Mouse (Mus musculus): ENCODE data around the gene Arhgef28. TPM values are rescaled to one million over a fixed set of nuclear protein-coding genes. Genes with fewer than 3 reads are reported as not detected.

Gene Arhgef28
- total RNA-seq, 2 experiments from 2014 or later, result not detected

DNA sequence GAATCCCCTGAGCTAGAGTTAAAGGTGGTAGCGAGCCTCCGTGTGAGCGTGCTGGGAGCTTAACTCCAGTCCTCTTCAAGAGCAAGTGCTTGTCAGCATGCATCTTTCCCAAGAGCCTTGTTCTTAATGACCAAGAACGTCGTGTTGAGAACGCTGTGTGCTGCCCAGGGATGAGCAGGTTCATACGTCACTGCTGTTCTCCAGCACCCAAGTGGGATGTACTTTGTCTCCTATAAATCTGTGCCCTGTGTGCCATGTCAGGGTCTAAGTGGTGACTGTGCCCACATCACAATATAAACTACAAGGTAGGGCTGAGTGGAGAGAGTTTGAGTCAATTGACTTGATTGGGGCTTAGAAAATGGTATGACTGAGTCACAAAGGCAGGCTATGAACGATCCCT, 207.1 kb downstream of the Arhgef28 start:
- no peak for ATAC-seq (replicated peaks; ENCODE audit: low FRiP score, poor library complexity, severe bottlenecking)

DNA sequence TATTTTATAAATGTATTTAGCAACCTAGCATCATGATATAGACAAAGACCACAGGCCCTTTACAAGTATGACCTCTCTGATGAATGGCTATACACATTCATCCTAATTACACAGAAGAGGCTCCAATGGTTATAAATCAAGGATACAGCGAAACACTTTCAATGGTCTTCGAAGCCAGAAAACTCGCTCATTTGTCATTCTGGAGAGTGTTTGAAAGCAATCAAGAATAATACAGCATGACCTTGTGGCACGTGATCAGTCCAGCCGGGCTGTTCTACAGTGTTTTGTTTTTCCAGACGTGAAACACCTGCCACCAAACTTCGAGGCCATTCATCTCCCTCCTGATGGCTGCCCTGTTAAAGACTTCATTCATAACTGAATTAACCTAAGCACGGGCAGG, 207.7 kb downstream of the Arhgef28 start:
- no peak for ATAC-seq (replicated peaks; ENCODE audit: low FRiP score, poor library complexity, severe bottlenecking)

DNA sequence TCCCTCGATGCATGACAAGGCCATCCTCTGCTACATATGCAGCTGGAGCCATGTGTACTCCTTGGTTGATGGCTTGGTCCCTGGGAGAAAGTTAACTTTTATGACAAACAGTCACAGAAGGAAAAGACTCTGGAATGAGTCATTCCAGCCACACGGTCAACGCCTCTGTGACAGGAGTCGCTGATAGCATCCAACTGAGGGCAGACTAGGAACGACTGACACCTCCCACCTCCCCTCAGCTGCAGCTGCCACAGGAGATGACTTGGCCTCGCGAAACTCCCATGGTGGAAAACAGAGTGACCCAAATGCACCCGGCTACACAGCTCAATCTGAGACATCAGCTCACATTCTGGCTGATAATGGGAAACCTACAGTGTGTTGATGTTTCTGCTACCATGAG, 215.3 kb downstream of the Arhgef28 start:
- no peak for ATAC-seq (replicated peaks; ENCODE audit: low FRiP score, poor library complexity, severe bottlenecking)

DNA sequence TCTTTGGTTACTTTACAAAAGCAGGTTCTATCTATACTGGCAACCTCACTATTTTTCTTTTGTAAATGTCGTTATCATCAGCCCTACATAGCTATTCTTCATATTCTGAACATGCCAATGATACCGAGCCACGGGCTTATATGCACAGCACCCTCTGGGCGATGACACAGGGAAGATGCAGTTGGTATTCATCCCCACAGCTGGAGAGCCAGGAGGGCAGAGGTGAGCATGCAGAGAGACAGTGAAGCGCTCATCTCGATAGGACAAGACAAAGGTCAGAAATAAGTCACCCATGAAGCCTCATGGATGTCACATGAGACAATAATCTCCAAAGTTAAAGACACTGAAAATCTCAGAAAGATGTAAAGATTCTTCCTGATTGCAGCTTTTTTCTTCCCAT, 217.4 kb downstream of the Arhgef28 start:
- ATAC-seq (replicated peaks; ENCODE audit: low FRiP score, poor library complexity, severe bottlenecking), result no peak

DNA sequence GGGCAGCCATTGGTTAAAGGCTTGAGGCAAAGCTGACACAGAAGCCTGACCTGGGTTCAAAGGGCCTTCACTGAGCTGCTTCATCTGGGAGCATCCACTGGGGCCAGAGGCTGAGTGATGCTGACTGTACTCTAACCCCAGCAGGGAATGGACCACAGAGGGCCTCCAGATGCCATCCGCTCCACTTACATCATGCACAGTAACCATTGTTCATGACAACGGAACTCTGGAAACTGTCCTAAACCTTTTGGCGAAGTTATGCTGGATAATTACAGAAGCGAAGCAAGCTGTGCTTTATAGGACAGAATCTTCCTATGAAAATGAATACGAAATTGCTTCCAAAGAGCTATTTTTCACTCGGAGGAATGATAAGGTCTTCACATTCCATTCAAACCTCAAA, 219.5 kb downstream of the Arhgef28 start:
- no peak for ATAC-seq (replicated peaks; ENCODE audit: low FRiP score, poor library complexity, severe bottlenecking)

DNA sequence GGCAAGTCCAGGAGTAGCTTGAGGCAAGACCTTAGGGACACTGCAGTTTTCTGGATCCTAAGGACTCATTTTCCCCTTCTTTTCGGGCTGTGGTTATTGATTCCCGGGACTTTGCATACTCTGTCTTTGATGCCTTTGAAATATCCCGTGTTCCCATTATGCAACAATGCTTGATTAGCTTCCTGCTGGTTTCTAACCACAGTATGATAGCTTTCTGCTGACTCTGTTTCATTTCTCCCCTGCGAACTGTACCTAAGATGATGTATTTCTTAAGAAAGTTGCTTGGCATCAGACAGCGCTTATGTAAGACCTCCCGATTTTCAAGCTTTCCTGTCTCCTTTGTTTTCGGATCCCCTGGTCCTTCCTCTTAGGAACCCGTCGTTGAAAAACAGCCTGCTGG, 229.1 kb downstream of the Arhgef28 start:
- ATAC-seq (replicated peaks; ENCODE audit: low FRiP score, poor library complexity, severe bottlenecking), result no peak

DNA sequence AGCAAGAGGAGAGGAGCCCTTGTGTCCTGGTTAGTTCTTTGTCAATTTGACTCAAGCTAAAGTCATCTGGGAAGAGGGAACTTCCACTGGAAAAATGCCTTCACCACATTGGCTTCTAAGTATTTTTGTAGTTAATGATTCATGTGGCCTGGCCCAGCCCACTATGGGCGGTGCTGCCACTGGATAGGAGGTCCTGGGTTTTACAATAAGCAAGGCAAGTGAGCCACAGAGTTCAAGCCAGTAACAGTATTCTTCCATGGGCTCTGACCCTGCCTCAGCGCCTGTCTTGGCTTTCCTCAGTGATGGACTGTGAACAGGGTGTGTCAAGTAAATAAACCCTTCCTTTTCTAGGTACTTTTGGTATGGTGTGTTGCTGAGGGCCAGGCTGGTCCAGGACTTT, 229.6 kb downstream of the Arhgef28 start:
- ATAC-seq (replicated peaks; ENCODE audit: low FRiP score, poor library complexity, severe bottlenecking), result no peak

DNA sequence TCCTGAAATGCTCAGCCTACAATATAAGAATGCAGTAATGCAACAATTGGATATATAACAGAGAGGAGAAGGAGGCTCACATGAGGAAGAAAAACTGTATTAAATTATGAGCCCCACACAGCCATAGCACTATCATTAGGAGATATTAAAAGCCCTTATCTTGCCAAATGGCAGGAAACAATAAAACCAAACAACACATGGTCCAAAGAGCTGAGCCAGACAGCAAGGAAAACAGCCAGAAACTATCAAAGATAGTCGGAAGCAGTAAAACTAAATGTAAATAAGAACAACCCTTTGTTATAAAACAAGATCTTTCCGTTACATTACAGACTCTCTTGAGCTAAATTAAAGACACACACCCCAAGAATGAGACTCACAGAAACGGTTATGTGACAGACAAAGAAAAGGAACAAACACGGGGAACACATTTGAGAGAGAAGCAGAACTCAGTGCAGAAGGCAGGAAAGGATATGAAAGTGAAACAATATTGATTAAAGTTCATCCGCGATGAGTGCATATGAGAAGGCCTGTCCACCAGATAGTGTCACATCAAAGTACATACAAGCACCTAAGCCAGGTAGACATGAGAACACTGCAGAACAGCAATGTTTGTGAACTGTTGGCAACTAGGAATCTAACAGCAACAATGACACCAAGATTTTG, 231.6 kb downstream of the Arhgef28 start:
- no peak for ATAC-seq (replicated peaks; ENCODE audit: low FRiP score, poor library complexity, severe bottlenecking)

DNA sequence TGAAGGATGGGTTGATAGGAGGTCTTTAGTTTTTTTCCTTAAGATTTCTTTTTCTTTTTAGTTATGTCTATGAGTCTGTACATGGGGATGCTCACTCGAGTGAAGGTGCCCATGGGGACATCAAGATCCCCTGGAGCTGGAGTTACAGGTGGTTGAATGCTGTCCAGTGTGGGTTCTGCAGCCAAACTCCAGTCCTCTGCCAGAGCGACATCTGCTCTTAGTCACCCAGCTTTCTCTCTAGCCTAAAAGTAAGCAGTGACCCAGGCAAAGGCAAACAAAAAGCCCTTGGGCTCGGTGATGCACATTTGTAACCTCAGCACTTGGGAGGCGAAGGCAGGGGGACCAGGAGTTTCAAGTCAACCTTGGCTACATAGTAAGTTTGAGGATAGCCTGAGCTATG, 232.3 kb downstream of the Arhgef28 start:
- ATAC-seq (replicated peaks; ENCODE audit: low FRiP score, poor library complexity, severe bottlenecking), result no peak

DNA sequence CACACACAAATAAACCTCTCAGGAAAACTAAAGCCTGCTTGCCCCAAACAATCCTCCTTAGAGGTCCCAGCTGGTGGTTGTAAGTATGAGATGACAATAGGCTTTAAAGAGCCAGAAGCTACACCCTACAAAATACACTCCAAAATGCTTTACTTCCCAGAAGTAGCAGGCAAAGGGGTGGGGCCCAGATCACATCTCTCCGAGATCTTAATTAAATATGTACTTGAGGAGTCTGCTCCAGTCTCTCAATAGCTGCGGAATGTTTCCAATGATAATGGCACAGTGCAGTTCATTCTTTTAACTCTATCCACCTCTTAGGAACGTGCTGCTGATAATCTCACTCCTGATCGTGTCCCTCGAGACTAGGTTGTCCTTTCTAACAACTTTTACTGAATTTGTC, 240.2 kb downstream of the Arhgef28 start:
- no peak for ATAC-seq (replicated peaks; ENCODE audit: low FRiP score, poor library complexity, severe bottlenecking)

DNA sequence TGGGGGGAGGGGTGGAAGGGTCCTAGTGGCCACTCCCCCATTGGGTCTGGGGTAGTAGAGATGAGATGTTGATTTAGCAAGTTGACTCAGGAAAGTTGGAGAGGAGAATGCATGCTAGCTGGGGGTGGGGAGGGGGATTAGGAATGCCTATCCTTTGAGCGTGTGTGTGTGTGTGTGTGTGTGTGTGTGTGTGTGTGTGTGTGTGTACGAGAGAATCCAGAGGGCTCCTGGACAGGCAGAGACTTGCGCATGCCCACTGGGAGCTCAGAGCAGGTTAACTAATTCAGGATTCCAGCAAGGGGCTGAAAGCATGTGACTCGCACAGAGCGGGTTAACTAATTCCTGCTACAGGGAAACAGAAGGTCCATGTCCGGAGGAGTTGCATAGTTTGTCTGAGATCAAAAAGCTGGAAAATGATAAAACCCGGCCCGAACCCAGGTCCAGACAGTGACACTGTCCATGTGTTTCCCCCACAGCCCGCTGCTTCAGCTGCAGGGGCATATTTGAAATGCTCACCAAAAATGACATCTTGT, 241.3 kb downstream of the Arhgef28 start:
- ATAC-seq (replicated peaks; ENCODE audit: low FRiP score, poor library complexity, severe bottlenecking), result no peak

DNA sequence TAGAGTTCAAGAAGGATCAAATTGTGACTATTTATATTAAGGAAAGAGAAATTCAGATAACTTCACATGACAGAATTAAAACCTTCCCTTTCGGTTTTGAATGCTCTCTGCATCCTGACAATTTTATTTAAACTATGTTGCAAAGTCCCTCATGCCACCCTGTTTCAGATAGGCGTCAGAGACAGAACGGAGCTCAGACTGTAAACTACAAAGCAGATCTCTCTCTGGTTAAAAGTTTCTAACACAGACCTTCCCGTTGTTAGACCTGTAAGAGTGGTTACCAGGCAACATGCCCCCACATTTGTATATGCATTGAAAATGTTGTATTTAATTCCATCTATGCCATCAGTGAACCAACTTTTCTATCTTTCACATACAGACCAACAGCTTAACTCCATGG, 246.1 kb downstream of the Arhgef28 start:
- ATAC-seq (replicated peaks; ENCODE audit: low FRiP score, poor library complexity, severe bottlenecking), result no peak

DNA sequence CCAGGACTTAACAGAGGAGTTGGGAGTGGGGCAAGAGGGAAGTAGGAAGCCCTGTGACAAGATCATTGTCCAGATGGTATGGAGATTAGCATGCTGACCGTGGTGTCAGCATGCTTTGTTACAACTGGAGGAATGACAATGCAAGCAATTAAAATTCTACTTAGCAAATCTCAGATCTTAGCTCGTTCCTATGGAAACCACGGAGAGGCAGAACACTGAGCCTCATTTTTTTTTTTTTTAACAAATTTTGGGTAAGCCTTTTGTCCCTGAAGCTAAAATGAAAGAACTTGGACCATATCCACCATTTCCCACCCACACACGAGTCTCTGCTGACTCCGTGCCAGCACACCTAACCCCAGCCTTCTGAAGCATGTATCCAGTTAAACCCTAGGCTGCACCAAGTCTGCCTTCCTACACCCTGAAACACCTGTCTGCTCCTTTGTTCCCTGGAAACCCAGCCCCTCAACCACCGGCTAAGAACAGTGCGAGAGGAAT, 246.8 kb downstream of the Arhgef28 start:
- ATAC-seq (replicated peaks; ENCODE audit: low FRiP score, poor library complexity, severe bottlenecking), result no peak

DNA sequence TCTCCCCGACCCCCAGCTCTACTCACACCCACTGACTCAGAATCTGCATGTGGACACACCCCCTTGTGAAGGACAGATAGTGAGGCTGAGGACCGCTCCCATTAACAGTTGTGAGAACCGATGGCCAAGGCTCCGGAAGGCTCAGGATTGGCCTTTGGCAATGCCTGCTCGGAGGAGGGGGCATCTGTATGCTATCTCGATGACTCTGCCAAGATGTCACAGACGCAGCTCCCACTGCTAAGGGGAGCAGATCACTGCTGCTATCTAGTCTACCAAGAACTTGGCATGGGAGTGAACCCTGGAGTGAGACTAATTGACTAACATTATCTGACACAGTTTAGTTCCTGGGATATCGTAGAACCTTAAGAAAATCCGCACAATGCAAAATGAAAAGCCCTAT, 250.5 kb downstream of the Arhgef28 start:
- ATAC-seq (replicated peaks; ENCODE audit: low FRiP score, poor library complexity, severe bottlenecking), result no peak

DNA sequence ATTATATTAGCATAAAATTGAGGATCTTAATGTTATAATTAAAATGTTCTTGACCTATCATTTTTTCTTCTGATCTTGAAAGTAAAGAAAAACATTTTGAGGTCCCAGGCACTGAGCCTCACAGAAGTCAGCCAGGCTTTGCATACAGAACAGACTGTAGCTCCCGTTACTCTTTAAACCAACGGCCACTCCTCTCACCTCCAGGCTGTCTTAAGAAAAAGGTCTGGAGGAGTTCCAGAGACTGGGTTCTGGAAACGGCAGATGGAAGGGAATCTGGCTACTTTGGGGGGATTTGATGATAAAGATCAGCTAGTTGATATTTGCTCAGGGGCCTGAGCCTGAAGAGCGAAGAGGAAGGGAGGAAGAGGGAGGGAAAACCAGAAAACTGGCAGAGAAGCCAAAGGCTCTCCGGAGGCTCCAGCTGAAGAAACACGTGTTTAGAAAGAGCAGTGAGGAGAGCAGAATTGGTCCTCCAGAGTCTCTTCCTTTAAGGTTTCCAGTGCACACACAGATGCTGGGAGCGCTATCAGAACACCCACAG, 251.2 kb downstream of the Arhgef28 start:
- ATAC-seq (replicated peaks; ENCODE audit: low FRiP score, poor library complexity, severe bottlenecking), result no peak

DNA sequence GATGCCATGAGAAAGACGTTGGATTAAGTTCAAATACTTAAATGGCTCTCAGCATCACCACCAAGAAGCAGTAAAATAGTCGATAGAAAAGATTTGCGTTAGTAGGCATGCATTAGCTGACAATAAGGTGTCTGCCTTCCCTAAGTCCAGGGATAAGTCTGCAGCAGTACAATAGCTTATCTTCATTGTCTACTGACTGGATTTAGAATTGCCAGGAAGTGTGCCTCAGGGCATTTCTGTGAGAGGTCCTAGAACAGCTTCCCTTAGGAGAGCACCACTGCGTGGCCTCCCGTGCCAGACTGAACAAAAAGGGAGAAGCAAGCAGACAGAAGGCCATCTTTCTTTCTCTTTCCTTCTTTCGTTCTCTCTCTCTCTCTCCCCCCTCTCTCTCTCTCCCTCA, 252.2 kb downstream of the Arhgef28 start:
- no peak for ATAC-seq (replicated peaks; ENCODE audit: low FRiP score, poor library complexity, severe bottlenecking)

DNA sequence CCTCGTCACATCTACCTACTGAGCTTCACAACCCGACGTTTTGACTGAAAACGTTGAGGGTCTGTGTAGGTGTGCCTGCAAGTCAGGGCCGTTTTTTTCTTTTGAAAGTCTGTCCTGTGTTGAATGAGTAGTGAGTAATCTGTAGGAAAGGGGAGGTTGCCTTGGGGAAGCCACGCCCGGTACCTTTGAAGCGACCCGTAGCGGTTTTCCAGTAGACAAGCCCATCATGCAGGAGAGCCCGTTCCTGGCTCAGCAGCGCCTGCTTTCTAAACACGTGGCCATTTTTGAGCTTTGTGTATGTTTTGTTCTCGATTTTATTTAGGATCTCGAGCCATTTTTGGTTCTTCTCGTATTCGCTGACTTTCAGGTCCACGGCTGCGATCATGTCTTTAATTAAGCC, 252.7 kb downstream of the Arhgef28 start:
- ATAC-seq (replicated peaks; ENCODE audit: low FRiP score, poor library complexity, severe bottlenecking), result no peak

DNA sequence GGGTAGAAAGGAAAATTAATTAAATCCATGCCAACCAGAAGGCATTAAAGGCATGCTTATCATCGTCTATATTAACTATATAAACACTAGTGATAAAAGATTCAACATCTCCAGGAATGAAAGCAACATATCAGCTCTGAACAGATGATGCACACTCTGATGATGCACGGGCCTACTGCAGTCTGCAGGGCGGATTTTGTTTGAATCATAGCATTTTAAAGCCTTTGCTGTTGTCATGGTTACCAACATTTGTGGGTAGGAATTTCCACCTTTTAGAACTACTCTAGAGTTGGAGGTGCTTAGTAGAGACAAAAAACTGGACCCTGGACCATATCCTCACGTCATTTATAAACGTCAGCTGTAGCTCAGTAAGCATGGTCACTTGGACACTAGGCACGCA, 257.4 kb downstream of the Arhgef28 start:
- no peak for ATAC-seq (replicated peaks; ENCODE audit: low FRiP score, poor library complexity, severe bottlenecking)

DNA sequence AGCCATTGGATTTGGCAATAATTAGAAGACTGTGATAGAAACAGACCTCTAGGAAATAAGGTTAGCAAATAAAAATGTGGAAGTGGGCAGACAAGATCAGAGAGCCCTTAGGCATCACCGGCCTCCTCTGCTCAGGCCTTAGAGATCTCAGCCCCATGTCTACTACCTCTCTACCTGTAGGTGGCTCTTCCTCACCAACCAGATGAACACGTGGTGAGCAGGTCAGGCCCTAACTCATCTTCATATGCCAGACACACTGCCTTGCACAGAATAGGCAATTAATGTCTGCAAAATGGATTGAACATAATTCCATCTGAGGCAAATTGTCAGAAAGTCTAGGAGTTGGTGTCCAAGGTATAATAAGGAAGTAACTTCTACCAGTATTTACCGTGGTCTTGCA, 258.6 kb downstream of the Arhgef28 start:
- no peak for ATAC-seq (replicated peaks; ENCODE audit: low FRiP score, poor library complexity, severe bottlenecking)

DNA sequence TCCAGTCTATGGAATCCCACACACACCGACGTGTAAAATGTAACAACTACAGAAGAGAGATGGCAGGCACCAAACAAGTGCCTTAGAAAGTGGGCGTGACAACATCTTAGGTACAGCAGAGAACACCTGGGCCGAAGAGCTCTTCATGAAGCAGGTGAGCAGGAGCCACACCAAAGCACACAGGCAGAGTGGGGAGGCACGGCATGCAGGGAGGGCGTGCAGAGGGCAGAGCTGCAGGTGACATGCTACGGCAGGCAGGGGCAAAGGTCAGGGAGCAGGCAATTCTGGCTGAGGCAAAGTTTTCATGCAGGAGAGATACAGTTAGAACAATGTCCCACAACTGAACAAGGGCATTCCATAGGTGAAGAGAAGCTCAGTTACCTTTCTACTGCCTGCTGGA, 259.8 kb downstream of the Arhgef28 start:
- no peak for ATAC-seq (replicated peaks; ENCODE audit: low FRiP score, poor library complexity, severe bottlenecking)

DNA sequence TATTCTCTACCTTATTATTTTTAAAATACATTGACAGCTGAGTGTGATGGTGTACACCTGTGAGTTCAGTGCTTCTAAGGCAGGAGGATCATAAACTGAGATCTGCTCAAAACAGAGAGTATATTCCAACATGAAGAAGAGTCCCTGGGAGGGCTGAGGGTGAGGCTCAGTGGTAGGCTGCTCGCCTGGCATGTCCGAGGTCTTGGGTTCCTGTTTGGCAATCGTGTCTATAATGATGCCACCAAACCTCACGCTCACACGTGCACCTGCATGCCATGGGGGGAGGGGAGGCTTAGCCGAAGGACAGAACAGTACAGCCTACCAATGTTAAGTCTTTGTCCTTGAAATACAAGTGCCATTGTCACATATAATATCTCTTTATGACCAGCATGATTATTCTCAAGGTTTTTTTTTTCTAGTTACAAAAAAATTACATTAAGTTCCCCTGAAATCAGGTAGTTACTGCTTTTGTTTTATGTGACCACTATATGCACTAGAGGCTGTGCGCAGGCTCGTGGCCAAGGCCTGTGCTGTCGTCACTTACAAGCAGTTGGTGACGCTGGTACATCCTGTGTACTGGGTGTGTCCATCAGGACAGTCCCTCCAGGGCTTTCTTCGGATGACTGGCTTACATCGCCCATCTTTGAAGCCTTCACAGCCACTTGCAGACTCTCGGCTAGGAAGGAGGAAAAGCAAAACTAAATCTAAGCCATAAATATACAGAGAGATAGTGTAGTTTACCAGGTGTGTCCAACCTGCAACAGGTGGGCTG, 264.1 kb downstream of the Arhgef28 start:
- ATAC-seq (replicated peaks; ENCODE audit: low FRiP score, poor library complexity, severe bottlenecking), result no peak
